Comparison of ENCODE assay signal across 13 mouse cellular contexts in the genomic region with DNA sequence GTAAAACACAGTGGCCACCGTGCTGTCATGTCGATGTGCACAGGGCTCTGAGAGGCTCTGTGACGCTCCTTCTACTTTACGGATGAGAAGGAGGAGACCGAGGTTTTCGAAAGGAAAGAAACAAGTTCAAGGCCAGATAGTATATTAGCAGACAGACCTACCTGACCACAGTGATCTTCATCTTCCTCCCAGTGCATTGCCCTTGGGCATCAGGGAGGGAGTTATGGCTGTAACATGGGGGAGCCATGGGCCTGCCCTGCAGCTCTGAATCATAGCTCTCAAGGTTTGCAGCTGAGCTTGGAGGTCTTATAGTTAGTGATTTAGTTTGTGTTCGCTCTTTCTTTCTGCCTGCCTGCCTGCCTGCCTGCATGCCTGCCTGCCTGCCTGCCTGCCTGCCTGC. TPM values are rescaled to one million over a fixed set of nuclear protein-coding genes. Genes with fewer than 3 reads are reported as not detected.
A peak's percentile ranks its signal among the peaks of the same experiment; 100 is the strongest.
DNase-seq lines count a peak whose midpoint lies in the region.
"Had no signal": no experiment of that assay in that cellular context is flagged by ENCODE, and none has a peak within 500 bp of the region (broad histone marks: within the 10 kb centered on the region; RNA-seq: fewer than 3 reads in every experiment).

No protein-coding gene starts in this region.

- DNase-seq in adrenal gland, adult 2 months = peak; percentile 63
- DNase-seq in adrenal gland, postnatal 4 days (ENCODE audit: low spot score in 2 of 2) = no peak
- peak; percentile 41 to 47 for DNase-seq in adrenal gland, postnatal 36 days
- no peak for DNase-seq in adrenal gland, adult 8-10 months
- peak; percentile 4 for DNase-seq in retina, postnatal 1 day
- no peak for DNase-seq in retina, embryonic 14.5 days (ENCODE audit: low spot score)
- DNase-seq: B cell, adult 2 months; cerebellum, adult 11-12 months; cerebellum, adult 2 months; cerebellum, adult 9-10 months; cerebellum, postnatal 10 days; cerebellum, postnatal 25 days; forebrain, postnatal 0 days had no signal

RNA-seq across cellular contexts. Expression of gene Jmjd7, which starts 20.6 kb away (rescaled TPM):
- total RNA-seq in adrenal gland, adult 2 months (2021) = 1 to 10 TPM; 5.9 to 7.6 TPM
- polyA plus RNA-seq in adrenal gland, adult 2 months (2012; rRNA removed) = 7.1 and 7.9 TPM in 2 replicates
- 10 to 100 TPM; 15.0 to 16.8 TPM for total RNA-seq in adrenal gland, postnatal 4 days (2021)
- total RNA-seq in adrenal gland, postnatal 36 days (2021) = 1 to 10 TPM; 7.1 to 9.1 TPM
- total RNA-seq in adrenal gland, adult 8-10 months (2022) = 10 to 100 TPM in 2 of 4 experiments, 1 to 10 TPM in 2; 7.3 to 16.7 (median 10.8) TPM

RNA-seq across cellular contexts. Expression of gene Gm28042, which starts 20.6 kb away (rescaled TPM):
- under 1 TPM; 0.78 to 0.93 TPM for total RNA-seq in adrenal gland, adult 2 months (2021)
- 9.0 and 9.3 TPM in 2 replicates for polyA plus RNA-seq in adrenal gland, adult 2 months (2012; rRNA removed)
- total RNA-seq in adrenal gland, postnatal 4 days (2021) = 1 to 10 TPM; 1.5 to 4.2 TPM
- under 1 TPM; 0.72 to 0.89 TPM for total RNA-seq in adrenal gland, postnatal 36 days (2021)
- 1 to 10 TPM in 2 of 4 experiments, under 1 TPM in 2; 0.78 to 1.6 (median 0.96) TPM for total RNA-seq in adrenal gland, adult 8-10 months (2022)

RNA-seq across cellular contexts. Expression of gene Pla2g4b, which starts 26.5 kb away (rescaled TPM):
- total RNA-seq in adrenal gland, adult 2 months (2021) = 1 to 10 TPM; 1.4 to 2.2 TPM
- 10.0 and 10.2 TPM in 2 replicates for polyA plus RNA-seq in adrenal gland, adult 2 months (2012; rRNA removed)
- 1 to 10 TPM; 3.6 to 3.7 TPM for total RNA-seq in adrenal gland, postnatal 4 days (2021)
- total RNA-seq in adrenal gland, postnatal 36 days (2021) = 1 to 10 TPM; 1.9 to 2.3 TPM
- 1 to 10 TPM; 1.4 to 4.6 (median 3.8) TPM for total RNA-seq in adrenal gland, adult 8-10 months (2022)

RNA-seq across cellular contexts. Expression of gene Mapkbp1, which starts 34.2 kb away (rescaled TPM):
- total RNA-seq in adrenal gland, adult 2 months (2021) = 10 to 100 TPM; 10.7 to 13.1 TPM
- polyA plus RNA-seq in adrenal gland, adult 2 months (2012; rRNA removed) = 9.3 and 12.4 TPM in 2 replicates
- 10 to 100 TPM; 25.3 to 27.2 TPM for total RNA-seq in adrenal gland, postnatal 4 days (2021)
- 10 to 100 TPM; 14.7 to 14.8 TPM for total RNA-seq in adrenal gland, postnatal 36 days (2021)
- total RNA-seq in adrenal gland, adult 8-10 months (2022) = 10 to 100 TPM in 3 of 4 experiments, 1 to 10 TPM in 1; 9.1 to 22.4 (median 16.9) TPM

Comparison
In these comparisons a context has a peak if more than half of its experiments do, and no peak if none do; other contexts are left out.
1. DNase-seq: peak in adrenal gland, adult 2 months (single experiment), adrenal gland, postnatal 36 days (2 of 2) and retina, postnatal 1 day (single experiment); none in adrenal gland, postnatal 4 days (0 of 2), adrenal gland, adult 8-10 months (single experiment) and retina, embryonic 14.5 days (single experiment).